Mouse (Mus musculus) forebrain, embryonic 16.5 days (tissue): ENCODE data around the gene Eprs. TPM values are rescaled to one million over a fixed set of nuclear protein-coding genes. Genes with fewer than 3 reads are reported as not detected.

ENCODE experiments used
- ATAC-seq: fragments of 200-750 bp; cut with Nextera tagmentation; 2 replicates; pipeline ENCODE4 v1.8.0; 2017; ENCODE audit warnings: mild to moderate bottlenecking, moderate library complexity
- H3K27ac ChIP-seq: fragments of 300-500 bp; sonication (generic); 2 replicates; pipeline ENCODE4 v1.5.1; 2014; ENCODE audit warnings: low read length, control low read depth
- H3K27me3 ChIP-seq: fragments of 300-500 bp; sonication (generic); replicated peaks from 2 replicates; pipeline ENCODE4 v1.6.1; 2014; ENCODE audit warnings: low read length; ENCODE audit not compliant: control insufficient read depth, insufficient read depth
- H3K36me3 ChIP-seq: fragments of 300-500 bp; sonication (generic); 2 replicates; pipeline ENCODE4 v1.6.1; 2014; ENCODE audit not compliant: control insufficient read depth, insufficient read depth
- H3K4me1 ChIP-seq: fragments of 300-500 bp; sonication (generic); replicated peaks from 2 replicates; pipeline ENCODE4 v1.6.1; 2014; ENCODE audit warnings: low read length; ENCODE audit not compliant: control insufficient read depth, insufficient read depth
- H3K4me2 ChIP-seq: fragments of 300-500 bp; sonication (generic); 2 replicates; pipeline ENCODE4 v1.6.1; 2014; ENCODE audit warnings: mild to moderate bottlenecking, low read length, control low read depth
- H3K4me3 ChIP-seq: fragments of 300-500 bp; sonication (generic); replicated peaks from 2 replicates; pipeline ENCODE4 v1.5.1; 2014; ENCODE audit warnings: mild to moderate bottlenecking, low read length, control low read depth
- H3K9ac ChIP-seq: fragments of 300-500 bp; sonication (generic); replicated peaks from 2 replicates; pipeline ENCODE4 v1.6.1; 2014; ENCODE audit warnings: low read depth, low read length, control low read depth
- H3K9me3 ChIP-seq: fragments of 300-500 bp; sonication (generic); 2 replicates; pipeline ENCODE4 v1.6.1; 2016; ENCODE audit warnings: low read length; ENCODE audit not compliant: control insufficient read depth
- WGBS: fragments of 180-500 bp; shearing (Covaris S2); extraction: QIAGEN DNeasy Blood & Tissue Kit; methylation state at CpG from one replicate; pipeline ENCODE4 v1.1.7; 2014; 5-methylcytosine and 5-hydroxymethylcytosine counted together
- polyA plus RNA-seq: library from polyadenylated mRNA; unstranded; fragments of >200 nt; fragmentation: Nextera tagmentation; extraction: Ambion mirVana; gene quantifications from 2 replicates; pipeline ENCODE4 v1.2.1, GENCODE M21; 2015

Gene Eprs
- polyA plus RNA-seq, 1 experiment from 2014 or later, result 144 TPM

GRCm38 (mm10) chr1:185333651-185334050 is 29.2 kb upstream of the Eprs start:
- no peak for ATAC-seq
- 93% methylated on average over 5 of the region's 5 CpGs for WGBS
- H3K9me3 ChIP-seq, result no peaks in the 10 kb centered on the region
- no peak overlapping the region for H3K27ac ChIP-seq
- no peak overlapping the region for H3K4me3 ChIP-seq
- peaks cover 21% of the 10 kb centered on the region for H3K4me1 ChIP-seq
- no peaks in the 10 kb centered on the region for H3K27me3 ChIP-seq
- H3K9ac ChIP-seq, result no peak overlapping the region
- no peak overlapping the region for H3K4me2 ChIP-seq
- H3K36me3 ChIP-seq, result peaks cover 3% of the 10 kb centered on the region; the same call in 1 of the 2 replicates

DNA sequence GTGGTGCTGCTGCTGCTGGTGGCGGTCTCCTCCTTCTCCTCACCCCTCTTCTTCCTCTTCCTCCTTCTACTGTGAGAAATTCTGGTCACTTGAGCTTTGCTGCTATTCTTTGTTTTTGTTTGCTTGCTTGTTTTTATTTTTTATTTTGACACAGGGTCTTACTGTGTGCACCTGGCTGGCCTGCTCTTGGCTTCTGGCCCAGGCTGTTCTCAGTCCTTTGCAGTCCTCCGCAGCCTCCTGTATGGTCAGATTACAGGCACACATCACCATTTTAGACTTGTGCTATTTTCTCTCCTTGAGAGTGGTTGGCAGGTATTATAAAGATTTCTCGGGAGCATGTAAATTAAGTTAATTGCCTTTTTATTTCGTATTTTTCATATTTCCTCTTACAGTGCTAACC is 28.7 kb upstream of the Eprs start:
- no peak for ATAC-seq
- H3K4me1 ChIP-seq, result peaks cover 21% of the 10 kb centered on the region
- H3K27me3 ChIP-seq, result no peaks in the 10 kb centered on the region
- H3K9ac ChIP-seq, result no peak overlapping the region
- no peak overlapping the region for H3K4me3 ChIP-seq
- H3K4me2 ChIP-seq, result no peak overlapping the region
- 72% methylated on average over 4 of the region's 4 CpGs for WGBS
- H3K36me3 ChIP-seq, result peaks cover 3% of the 10 kb centered on the region; the same call in 1 of the 2 replicates
- H3K27ac ChIP-seq, result no peak overlapping the region
- no peaks in the 10 kb centered on the region for H3K9me3 ChIP-seq

DNA sequence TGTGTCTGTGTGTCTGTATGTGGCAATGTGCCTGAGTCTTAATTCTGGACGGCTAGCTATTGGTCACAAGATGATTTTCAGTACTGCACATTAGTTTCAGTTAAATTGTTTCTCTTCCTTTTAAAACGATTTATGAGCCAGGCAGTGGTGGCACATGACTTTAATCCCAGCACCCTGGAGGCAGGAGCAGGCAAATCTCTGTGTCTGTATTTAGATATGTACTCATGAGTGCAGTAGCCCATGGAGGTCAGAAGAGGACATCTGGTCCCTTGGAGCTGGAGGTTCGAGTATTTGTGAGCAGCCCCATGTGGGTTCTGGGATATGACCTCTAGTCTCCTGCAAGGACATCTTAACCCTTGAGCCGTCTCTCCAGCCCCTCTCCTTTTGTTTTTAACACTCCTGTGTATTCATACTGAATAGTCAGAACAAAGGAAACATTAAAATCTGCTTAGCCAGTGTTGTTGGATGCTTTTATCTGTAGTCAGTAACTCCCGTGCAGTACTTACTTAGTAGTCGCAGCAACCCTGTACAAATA is 27.5 kb upstream of the Eprs start:
- WGBS, result 66% methylated on average over 6 of the region's 6 CpGs
- peaks cover 6% of the 10 kb centered on the region for H3K36me3 ChIP-seq
- no peak overlapping the region for H3K27ac ChIP-seq
- no peaks in the 10 kb centered on the region for H3K9me3 ChIP-seq
- peaks cover 16% of the 10 kb centered on the region for H3K4me1 ChIP-seq
- no peaks in the 10 kb centered on the region for H3K27me3 ChIP-seq
- no peak overlapping the region for H3K4me2 ChIP-seq
- H3K9ac ChIP-seq, result no peak overlapping the region
- ATAC-seq, result no peak
- no peak overlapping the region for H3K4me3 ChIP-seq

GRCm38 (mm10) chr1:185336535-185336934 is 26.3 kb upstream of the Eprs start:
- Histone ChIP-seq H3K4me2 (no peak overlapping the region), H3K27ac (no peak overlapping the region), H3K36me3 (peaks cover 9% of the 10 kb centered on the region), H3K4me1 (peaks cover 16% of the 10 kb centered on the region), H3K9ac (no peak overlapping the region), H3K9me3 (no peaks in the 10 kb centered on the region), H3K27me3 (no peaks in the 10 kb centered on the region), H3K4me3 (no peak overlapping the region)
- WGBS, result 14% methylated on average over 3 of the region's 3 CpGs
- ATAC-seq, result no peak

DNA sequence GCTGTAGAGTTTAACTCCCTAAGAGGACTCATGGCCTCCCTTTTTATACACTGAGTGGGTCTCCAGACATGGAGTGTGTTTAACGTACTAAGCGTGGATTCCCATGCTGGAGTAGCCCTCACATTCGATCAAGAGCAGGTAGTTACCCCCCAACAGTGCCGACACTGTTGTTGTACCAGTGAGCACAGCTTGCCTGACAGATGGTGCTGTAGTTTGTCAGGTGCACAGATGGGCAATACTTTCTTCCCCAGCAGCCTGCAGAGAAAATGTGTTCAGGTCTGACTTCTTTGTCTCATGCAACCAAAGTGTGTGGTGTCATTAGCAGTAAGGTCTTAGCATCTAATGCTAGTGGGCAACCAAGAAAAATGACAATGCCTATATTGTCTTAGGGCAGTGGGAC is 20.4 kb upstream of the Eprs start:
- Histone ChIP-seq H3K4me1 (peaks cover 3% of the 10 kb centered on the region; the same call in 1 of the 2 replicates), H3K9ac (no peak overlapping the region), H3K36me3 (peaks cover 23% of the 10 kb centered on the region), H3K9me3 (no peaks in the 10 kb centered on the region), H3K4me3 (no peak overlapping the region), H3K4me2 (no peak overlapping the region), H3K27me3 (no peaks in the 10 kb centered on the region), H3K27ac (peak overlapping the region; percentile 47; the same call in 1 of the 2 replicates)
- WGBS, result 75% methylated on average over 4 of the region's 4 CpGs
- 0 out of 2 replicates have a peak, but pooled peaks have one; percentile 43 for ATAC-seq

DNA sequence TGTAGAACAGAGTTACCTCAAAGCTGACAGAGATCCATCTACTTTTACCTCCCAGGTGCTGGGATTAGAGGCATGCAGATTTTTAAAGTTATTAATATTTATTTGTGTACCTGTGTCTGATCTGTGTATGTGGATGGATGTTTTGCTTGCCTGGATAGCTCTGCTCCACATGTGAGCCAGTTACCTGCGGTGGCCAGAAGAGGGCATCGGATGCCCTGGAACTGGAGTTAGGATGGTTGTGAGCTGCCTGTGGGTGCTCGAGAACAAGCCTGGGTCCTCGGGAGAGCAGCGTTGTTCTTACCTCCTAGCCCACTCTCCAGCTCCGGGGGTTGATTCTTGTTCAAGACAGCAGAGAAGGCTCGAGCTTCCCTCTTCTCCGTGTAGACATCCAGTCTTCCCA is 19.4 kb upstream of the Eprs start:
- no peak overlapping the region for H3K4me3 ChIP-seq
- 83% methylated on average over 8 of the region's 8 CpGs for WGBS
- no peak overlapping the region for H3K4me2 ChIP-seq
- no peaks in the 10 kb centered on the region for H3K9me3 ChIP-seq
- no peak overlapping the region for H3K9ac ChIP-seq
- peaks cover 3% of the 10 kb centered on the region; the same call in 1 of the 2 replicates for H3K4me1 ChIP-seq
- no peak for ATAC-seq
- peaks cover 28% of the 10 kb centered on the region for H3K36me3 ChIP-seq
- no peaks in the 10 kb centered on the region for H3K27me3 ChIP-seq
- H3K27ac ChIP-seq, result no peak overlapping the region

- 74% methylated on average over 10 of the region's 10 CpGs for WGBS
- Histone ChIP-seq H3K36me3 (peaks cover 35% of the 10 kb centered on the region), H3K27ac (no peak overlapping the region), H3K27me3 (no peaks in the 10 kb centered on the region), H3K9me3 (no peaks in the 10 kb centered on the region), H3K9ac (no peak overlapping the region), H3K4me3 (no peak overlapping the region), H3K4me2 (no peak overlapping the region), H3K4me1 (peaks cover 3% of the 10 kb centered on the region; the same call in 1 of the 2 replicates)
- ATAC-seq, result no peak
Observed at GRCm38 (mm10) chr1:185346188-185346587, 16.7 kb upstream of the Eprs start.

- WGBS, result 96% methylated on average over 14 of the region's 14 CpGs
- no peak overlapping the region for H3K27ac ChIP-seq
- no peaks in the 10 kb centered on the region for H3K9me3 ChIP-seq
- no peak overlapping the region for H3K4me3 ChIP-seq
- H3K36me3 ChIP-seq, result peaks cover 40% of the 10 kb centered on the region
- H3K27me3 ChIP-seq, result no peaks in the 10 kb centered on the region
- no peak overlapping the region for H3K9ac ChIP-seq
- no peaks in the 10 kb centered on the region for H3K4me1 ChIP-seq
- no peak overlapping the region for H3K4me2 ChIP-seq
- ATAC-seq, result no peak
Observed at GRCm38 (mm10) chr1:185349741-185350140, 13.1 kb upstream of the Eprs start.

DNA sequence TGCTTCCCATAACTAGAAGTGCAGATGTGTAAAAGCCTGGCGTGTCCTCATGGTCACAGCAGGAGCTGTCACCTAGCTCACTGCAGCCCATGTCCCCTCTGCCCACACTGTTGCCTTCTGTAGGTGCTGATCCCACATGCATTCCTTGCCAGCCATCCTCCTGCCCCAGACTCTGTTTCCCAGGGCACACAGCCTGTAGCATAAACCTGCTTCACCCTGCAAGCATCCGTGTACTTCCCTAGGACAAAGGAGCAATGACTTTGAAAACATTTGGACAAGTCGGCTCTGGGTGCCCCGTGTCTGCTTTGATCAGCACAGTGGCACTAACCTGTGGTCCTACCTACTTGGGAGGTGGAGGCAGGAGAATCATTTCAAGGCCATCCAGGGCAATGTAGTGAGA is 12.2 kb upstream of the Eprs start:
- 95% methylated on average over 4 of the region's 4 CpGs for WGBS
- ATAC-seq, result no peak
- Histone ChIP-seq H3K9ac (no peak overlapping the region), H3K27ac (no peak overlapping the region), H3K4me1 (no peaks in the 10 kb centered on the region), H3K9me3 (no peaks in the 10 kb centered on the region), H3K4me3 (no peak overlapping the region), H3K4me2 (no peak overlapping the region), H3K36me3 (peaks cover 43% of the 10 kb centered on the region), H3K27me3 (no peaks in the 10 kb centered on the region)

DNA sequence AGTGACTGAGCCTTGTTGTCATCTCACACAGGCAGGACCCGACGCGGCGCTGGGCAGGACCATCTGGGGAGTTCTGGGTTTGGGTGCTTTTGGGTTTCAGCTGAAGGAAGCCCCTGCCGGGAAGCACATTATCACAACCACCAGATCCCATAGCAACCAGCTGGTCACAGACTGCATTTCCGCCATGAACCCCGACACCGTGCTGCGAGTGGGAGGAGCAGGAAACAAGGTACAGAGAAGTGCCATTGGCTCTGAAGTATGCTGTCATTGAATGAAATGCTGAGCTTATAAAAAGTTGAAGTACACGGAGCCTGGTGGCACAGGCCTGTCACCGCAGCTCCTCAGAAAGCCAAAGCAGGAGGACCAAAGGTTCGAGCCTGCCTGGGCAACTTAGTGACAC is 10.7 kb upstream of the Eprs start:
- H3K36me3 ChIP-seq, result peaks cover 37% of the 10 kb centered on the region
- H3K4me2 ChIP-seq, result no peak overlapping the region
- H3K4me1 ChIP-seq, result no peaks in the 10 kb centered on the region
- 95% methylated on average over 12 of the region's 12 CpGs for WGBS
- no peak overlapping the region for H3K4me3 ChIP-seq
- no peak for ATAC-seq
- no peaks in the 10 kb centered on the region for H3K27me3 ChIP-seq
- no peaks in the 10 kb centered on the region for H3K9me3 ChIP-seq
- H3K9ac ChIP-seq, result no peak overlapping the region
- no peak overlapping the region for H3K27ac ChIP-seq
